Mouse (Mus musculus): ENCODE measurements around the gene Rps6ka1. TPM values are rescaled to one million over a fixed set of nuclear protein-coding genes. Genes with fewer than 3 reads are reported as not detected.

The Rps6ka1 gene
- total RNA-seq, 2 experiments from 2014 or later = 8.6 to 11.9 TPM

DNA sequence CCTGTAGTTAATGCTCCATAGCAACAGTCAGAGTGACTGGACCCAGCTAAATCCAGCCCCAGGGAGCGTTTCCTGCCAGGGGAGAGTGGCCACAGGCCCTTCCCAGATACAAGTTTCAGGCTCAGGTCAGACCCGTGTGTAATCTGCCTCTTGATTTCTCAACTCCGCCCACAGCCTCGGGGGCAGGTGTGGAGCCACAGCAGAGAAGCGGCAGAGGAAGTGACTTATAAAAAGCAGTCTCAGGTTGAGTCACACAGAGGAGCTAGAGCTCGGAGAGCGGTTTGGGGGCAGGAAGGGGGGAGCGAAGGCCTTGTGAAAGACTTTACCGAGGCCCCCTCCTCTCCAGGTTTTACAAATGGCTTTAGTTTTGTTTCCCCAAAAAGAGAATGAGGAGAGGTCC is 46.6 kb downstream of the Rps6ka1 start:
- DNase-seq (ENCODE audit: low spot score in 2 of 2) = no peak
- no peak overlapping the region for H3K4me3 ChIP-seq
- TF ChIP-seq CTCF (conservative IDR thresholded peaks at IDR 0.05) = no peak
- no peak overlapping the region for H3K27ac ChIP-seq

DNA sequence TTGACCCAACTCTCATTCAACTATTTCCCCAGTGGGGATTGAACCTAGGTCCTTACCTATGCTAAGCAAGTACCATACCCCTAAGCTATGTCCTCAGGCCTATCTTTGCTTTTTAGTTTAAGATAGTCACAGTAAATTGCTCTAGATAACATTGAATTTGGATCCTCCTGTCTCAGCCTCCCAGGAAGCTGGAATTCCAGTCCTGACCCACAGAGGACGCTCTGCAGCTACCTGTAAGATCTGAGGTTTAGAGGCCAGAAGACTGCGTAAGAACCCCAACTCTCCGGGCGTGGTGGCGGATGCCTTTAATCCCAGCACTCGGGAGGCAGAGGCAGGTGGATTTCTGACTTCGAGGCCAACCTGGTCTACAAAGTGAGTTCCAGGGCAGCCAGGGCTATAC is 47.1 kb downstream of the Rps6ka1 start:
- DNase-seq (ENCODE audit: low spot score in 2 of 2) = no peak
- no peak for TF ChIP-seq CTCF (conservative IDR thresholded peaks at IDR 0.05)
- H3K4me3 ChIP-seq = no peak overlapping the region
- no peak overlapping the region for H3K27ac ChIP-seq

DNA sequence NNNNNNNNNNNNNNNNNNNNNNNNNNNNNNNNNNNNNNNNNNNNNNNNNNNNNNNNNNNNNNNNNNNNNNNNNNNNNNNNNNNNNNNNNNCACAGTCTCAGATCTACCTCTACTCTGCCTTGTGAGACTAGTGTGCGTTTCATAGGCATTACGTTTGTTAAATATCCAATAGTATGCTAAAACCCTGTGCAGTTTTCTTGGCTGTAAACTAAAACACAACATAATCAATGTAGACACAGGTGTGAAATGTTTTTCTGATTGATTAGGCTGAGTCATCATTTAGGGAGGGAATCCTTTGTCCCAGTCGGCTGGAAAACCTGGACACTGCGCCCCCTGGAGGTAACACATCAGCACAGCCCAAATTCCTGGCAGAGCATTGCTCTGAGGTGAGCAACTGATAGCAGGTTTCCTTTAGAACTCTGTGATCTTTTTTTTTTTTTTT is 48.2 kb downstream of the Rps6ka1 start:
- DNase-seq (ENCODE audit: low spot score in 2 of 2) = no peak
- TF ChIP-seq CTCF (conservative IDR thresholded peaks at IDR 0.05) = peak; percentile 58
- Histone ChIP-seq H3K4me3 (no peak overlapping the region), H3K27ac (no peak overlapping the region)

DNA sequence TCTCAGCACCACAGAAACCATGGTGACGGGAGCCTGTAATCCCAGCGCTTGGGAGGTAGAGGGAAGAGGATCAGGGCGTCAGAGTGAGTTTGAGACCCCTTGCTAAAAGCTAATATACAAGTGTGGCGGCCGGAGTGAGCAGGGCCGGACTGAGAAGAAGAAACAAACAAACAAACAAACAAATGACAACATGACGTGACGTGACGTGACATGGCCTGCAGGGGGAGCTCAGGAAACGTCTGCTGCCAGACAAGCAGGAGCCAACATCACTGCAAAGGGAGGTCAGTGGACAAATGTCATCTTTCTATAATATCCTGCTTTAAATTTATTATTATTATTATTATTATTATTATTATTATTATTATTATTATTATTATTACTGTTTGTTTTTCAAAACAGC is 51.0 kb downstream of the Rps6ka1 start:
- no peak for DNase-seq (ENCODE audit: low spot score in 2 of 2)
- peak; percentile 60 for TF ChIP-seq CTCF (conservative IDR thresholded peaks at IDR 0.05)
- H3K4me3 ChIP-seq = no peak overlapping the region
- H3K27ac ChIP-seq = no peak overlapping the region

DNA sequence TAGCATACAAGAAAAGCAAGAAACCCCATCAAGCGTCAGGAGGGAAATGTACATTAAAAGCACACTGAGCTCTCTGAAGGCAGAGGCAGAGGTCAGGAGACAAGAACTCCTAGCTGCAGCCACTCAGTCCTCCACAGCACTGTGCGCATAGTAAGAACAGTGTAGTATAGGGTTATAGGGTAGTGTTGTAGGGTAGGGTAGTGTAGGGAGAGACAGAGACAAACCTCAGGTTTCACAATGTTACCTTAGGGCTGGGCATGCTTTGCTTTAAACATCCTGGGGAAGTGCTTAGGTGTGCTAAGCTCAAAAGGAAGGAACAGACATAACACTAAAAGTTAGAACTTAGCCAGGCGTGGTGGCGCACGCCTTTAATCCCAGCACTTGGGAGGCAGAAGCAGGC is 52.4 kb downstream of the Rps6ka1 start:
- no peak overlapping the region for H3K27ac ChIP-seq
- H3K4me3 ChIP-seq = no peak overlapping the region
- DNase-seq (ENCODE audit: low spot score in 2 of 2) = no peak
- no peak for TF ChIP-seq CTCF (conservative IDR thresholded peaks at IDR 0.05)

DNA sequence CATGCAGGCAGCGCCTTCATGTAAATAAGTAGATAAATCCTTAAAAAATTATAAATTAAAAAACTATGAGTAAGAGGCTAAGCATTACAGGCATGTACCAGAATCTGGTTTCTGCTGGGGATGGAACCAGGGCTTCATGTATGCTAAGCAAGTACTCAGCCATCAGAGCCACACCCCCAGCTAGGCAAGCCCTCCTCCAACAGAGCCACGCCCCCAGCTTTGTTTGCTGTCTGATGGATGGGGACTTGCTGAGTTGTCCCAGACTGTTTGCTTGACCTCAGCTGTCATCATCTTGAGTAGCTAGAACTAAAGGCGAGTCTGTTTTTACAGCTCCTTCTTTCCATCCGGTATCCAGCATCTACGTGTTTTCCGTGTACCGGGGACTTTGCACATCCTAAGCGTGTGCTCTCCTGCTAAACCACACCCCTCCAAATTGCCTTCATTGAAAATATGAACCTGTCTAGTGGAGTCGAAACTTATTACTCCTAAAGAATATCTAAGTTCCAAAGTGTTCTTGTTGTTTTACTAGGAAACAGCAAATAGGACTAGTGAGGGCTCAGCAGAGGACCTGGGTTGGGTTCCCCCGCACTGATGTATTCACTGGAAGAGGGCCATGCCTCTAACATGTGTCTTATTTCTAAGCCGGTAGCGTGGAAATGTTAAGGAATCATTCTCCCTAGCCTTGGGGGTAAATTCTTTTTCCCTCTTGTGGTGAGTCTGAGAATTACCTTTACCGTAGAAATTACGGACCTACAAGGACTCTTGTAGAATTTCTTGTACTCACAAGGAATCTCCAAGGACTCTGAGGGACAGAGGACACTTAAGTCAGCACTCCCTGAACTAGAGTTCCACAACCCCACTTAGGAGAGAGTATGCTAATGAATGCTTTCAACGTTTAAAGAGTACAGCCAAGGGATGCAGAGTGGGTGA is 54.4 kb downstream of the Rps6ka1 start:
- Histone ChIP-seq H3K4me3 (no peak overlapping the region), H3K27ac (no peak overlapping the region)
- DNase-seq (ENCODE audit: low spot score in 2 of 2) = no peak
- TF ChIP-seq CTCF (conservative IDR thresholded peaks at IDR 0.05) = peak; percentile 62

DNA sequence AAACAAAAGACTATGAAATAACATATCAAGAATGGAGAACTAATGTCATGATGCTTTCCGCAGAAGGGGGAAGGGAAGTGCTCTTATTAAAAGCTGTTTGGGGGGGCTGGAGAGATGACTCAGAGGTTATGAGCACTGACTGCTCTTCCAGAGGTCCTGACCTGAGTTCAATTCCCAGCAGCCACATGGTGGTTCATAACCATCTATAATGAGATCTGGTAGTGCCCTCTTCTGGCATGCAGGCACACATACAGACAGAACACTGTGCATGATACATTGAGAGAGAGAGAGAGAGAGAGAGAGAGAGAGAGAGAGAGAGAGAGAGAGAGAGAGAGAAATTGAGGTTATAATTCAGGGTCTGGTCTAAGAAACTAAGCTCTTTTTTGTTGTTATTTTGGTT is 57.1 kb downstream of the Rps6ka1 start:
- H3K4me3 ChIP-seq = no peak overlapping the region
- 0 out of 2 replicates have a peak, but pooled peaks have one; percentile 2 for TF ChIP-seq CTCF (conservative IDR thresholded peaks at IDR 0.05)
- no peak overlapping the region for H3K27ac ChIP-seq
- DNase-seq (ENCODE audit: low spot score in 2 of 2) = no peak

DNA sequence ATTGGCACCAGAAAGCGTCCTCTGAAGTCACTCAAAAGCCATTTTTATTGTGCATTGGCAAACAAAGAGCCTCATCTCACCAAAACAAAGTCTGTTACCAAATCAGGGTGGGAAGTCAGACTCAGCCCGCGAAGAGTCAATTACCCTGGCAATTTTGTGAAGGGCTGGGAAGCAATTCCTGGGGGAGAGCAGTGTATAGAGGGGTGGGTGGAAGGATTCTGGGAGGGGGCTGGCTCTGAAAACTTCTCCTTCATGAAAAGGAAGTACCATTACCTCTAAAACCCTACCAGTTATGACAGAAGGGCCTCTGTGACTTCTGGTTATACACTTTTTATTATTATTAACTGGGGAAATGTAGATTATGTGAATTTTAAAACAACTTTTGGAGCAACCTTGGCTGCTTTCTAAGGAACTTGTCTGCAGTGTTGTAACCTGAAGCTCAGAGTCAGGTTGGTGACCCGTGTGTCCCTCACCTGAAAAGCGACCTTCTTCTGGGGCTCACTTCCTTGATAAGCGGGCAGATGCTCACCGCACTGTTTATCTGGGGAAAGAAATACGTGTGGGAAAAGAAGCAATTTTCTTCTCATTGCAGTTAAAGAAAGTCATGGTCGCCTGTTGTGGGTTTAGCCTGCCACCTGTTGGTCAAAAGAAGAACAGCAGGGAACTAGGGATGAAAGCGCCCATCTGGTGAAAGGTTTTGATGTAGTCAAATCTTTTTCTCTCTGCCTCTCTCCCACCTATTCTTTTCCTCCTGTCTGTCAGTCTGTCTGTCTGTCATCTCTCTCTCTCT is 58.1 kb downstream of the Rps6ka1 start:
- Histone ChIP-seq H3K27ac (no peak overlapping the region), H3K4me3 (no peak overlapping the region)
- DNase-seq (ENCODE audit: low spot score in 2 of 2) = peak; percentile 75 to 82
- peak; percentile 97 for TF ChIP-seq CTCF (conservative IDR thresholded peaks at IDR 0.05)

DNA sequence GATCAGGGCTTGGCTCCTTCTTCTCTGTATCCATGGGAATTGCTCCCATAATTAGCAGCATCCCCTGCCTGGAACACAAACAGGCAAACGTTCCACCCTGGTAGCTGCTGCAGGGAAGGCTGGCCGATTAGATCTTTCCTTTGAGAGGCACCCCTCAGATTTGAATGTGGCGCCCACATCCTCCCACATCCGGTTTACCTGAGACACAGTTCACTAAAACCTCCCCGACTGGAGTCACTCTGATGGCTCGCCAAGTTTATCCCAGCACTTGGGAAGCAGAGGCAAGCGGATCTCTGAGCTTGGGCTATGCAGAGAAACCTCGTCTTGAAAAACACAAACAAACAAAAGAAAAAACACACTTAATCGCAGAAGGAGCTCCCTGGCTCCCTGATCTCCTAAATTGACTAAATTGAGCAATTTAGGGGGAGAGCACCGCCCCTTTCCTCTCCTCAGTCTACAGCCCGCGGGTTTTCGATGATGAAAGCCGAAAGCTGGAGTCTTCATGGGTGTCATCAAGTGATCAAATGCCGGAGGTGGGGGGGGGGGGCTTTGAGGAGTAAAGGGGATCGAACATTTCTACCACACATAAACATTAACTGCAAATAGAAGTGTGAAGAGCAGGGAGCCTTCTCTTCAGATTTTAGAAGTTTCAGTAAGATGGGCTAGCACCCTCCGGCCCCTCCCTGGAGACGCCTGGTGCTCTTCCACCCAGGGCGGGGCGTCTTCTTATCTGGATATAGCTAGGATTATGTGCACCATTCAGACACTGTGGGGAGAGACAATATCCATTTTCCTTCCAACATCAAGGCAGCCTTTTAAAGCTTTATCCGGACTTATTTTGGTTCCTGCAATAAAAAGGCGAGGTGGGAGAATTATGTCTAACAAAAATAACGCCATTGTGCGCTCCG is 59.5 kb downstream of the Rps6ka1 start:
- no peak overlapping the region for H3K27ac ChIP-seq
- H3K4me3 ChIP-seq = no peak overlapping the region; the same call in 1 of the 2 replicates
- no peak for TF ChIP-seq CTCF (conservative IDR thresholded peaks at IDR 0.05)
- no peak for DNase-seq (ENCODE audit: low spot score in 2 of 2)

DNA sequence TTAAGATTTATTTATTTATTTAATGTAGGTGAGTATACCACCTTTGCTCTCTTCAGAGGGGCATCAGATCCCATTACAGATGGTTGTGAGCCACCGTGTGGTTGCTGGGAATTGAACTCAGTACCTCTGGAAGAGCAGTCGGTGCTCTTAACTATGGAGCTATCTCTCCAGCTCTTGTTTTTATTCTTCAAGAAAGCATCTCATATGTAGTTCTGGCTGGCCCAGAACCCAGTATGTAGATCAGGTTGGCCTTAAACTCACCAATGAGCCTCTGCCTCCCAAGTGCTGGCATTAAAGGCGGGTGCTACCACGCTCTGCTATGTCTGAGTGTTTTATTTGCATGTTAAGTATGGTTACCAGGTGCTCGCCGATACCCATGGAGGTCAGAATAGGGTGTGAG is 60.2 kb downstream of the Rps6ka1 start:
- no peak for DNase-seq (ENCODE audit: low spot score in 2 of 2)
- TF ChIP-seq CTCF (conservative IDR thresholded peaks at IDR 0.05) = no peak

DNA sequence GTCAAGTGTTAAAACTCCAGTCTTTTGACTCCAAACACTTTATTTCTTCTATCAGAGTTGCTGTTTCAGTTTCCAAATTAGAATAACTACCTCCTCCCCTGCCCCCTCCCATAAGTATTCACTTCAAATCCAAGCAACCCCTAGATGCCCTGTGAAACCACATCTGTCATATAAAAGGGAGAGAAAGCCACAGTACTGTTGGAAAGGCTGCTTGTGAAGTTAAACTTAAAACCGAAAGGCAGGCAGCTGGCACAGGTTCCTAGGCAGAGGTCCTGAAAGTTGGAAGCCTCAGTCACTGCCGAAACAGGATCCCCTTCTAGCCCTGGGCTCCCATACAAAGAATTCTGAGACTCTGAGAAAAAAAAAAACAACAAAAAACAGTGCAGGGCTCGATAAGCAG is 61.9 kb downstream of the Rps6ka1 start:
- Histone ChIP-seq H3K27ac (no peak overlapping the region), H3K4me3 (no peak overlapping the region)
- no peak for DNase-seq (ENCODE audit: low spot score in 2 of 2)
- no peak for TF ChIP-seq CTCF (conservative IDR thresholded peaks at IDR 0.05)

More for the DNA sequence above, 60.2 kb downstream of the Rps6ka1 start:
- H3K27ac ChIP-seq = no peak overlapping the region
- H3K4me3 ChIP-seq = no peak overlapping the region

DNA sequence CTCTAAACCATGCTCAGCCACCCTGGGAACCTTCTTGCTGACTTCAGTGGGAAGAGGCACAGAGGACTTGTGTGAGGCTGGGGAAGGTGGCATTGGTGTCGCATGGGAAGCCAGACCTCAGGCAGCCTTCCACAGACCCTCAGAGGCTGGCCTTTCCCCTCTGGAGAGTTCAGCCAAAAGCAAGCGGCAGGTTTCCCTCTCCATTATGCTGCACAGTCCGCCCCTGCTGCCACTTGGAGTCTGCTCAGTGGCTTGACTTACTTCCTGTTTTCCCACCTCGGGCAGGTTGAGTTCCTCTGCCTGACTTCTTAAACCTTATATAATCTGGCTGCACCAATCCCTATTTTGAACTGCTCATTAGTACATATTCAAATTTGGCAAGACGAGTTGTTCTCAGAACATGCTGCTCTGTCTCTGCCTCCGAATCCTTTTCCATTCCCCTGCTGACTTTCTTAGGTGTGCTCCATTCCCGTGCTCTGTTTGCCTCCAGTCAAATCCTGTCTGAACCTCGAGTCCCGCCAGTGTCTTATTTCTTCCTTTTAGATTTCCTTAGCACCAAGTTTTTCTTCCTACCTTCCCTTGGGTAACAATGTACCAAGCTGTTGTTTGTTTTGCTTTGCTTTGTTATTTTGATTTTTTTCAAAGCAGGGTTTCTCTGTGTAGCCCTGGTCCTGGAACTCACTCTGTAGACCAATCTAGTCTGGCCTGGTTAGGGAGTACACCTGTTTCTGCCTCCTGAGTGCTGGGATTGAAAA is 66.6 kb downstream of the Rps6ka1 start:
- TF ChIP-seq CTCF (conservative IDR thresholded peaks at IDR 0.05) = no peak
- H3K4me3 ChIP-seq = peak overlapping the region; percentile 5; the same call in 1 of the 2 replicates
- no peak for DNase-seq (ENCODE audit: low spot score in 2 of 2)
- peak overlapping the region; percentile 70 for H3K27ac ChIP-seq
